Mouse (Mus musculus) WW6 (cell line): ENCODE data around the gene Ovca2.

ENCODE experiments used
- DNase-seq: peaks from one replicate; pipeline ENCODE4 v3.0.0-alpha.2; 2013; ENCODE audit warnings: low read depth, low spot score

The Ovca2 gene

GRCm38 (mm10) chr11:75154053-75154585, 24.5 kb downstream of the Ovca2 start:
- no peak for DNase-seq

- no peak for DNase-seq
Measured at GRCm38 (mm10) chr11:75152603-75153557, 25.8 kb downstream of the Ovca2 start.

GRCm38 (mm10) chr11:75150346-75150745, 28.3 kb downstream of the Ovca2 start:
- no peak for DNase-seq

- DNase-seq, result no peak
Measured at GRCm38 (mm10) chr11:75148332-75149035, 30.2 kb downstream of the Ovca2 start.

GRCm38 (mm10) chr11:75147846-75148168, 30.8 kb downstream of the Ovca2 start:
- no peak for DNase-seq

- DNase-seq, result no peak
Measured at GRCm38 (mm10) chr11:75147106-75147845, 31.4 kb downstream of the Ovca2 start.

GRCm38 (mm10) chr11:75145841-75146240, 32.8 kb downstream of the Ovca2 start:
- DNase-seq, result no peak

GRCm38 (mm10) chr11:75142749-75143148, 35.9 kb downstream of the Ovca2 start:
- no peak for DNase-seq

GRCm38 (mm10) chr11:75141913-75142312, 36.7 kb downstream of the Ovca2 start:
- DNase-seq, result no peak

- no peak for DNase-seq
Measured at GRCm38 (mm10) chr11:75141038-75141437, 37.6 kb downstream of the Ovca2 start.

- DNase-seq, result no peak
Measured at GRCm38 (mm10) chr11:75140431-75140830, 38.2 kb downstream of the Ovca2 start.

- no peak for DNase-seq
Measured at GRCm38 (mm10) chr11:75139122-75139963, 39.3 kb downstream of the Ovca2 start.

GRCm38 (mm10) chr11:75136666-75137398, 41.8 kb downstream of the Ovca2 start:
- no peak for DNase-seq

- DNase-seq, result no peak
Measured at GRCm38 (mm10) chr11:75135358-75135757, 43.3 kb downstream of the Ovca2 start.

GRCm38 (mm10) chr11:75134485-75135068, 44.1 kb downstream of the Ovca2 start:
- DNase-seq, result no peak

GRCm38 (mm10) chr11:75133951-75134350, 44.7 kb downstream of the Ovca2 start:
- no peak for DNase-seq

- DNase-seq, result no peak
Measured at GRCm38 (mm10) chr11:75133391-75133790, 45.2 kb downstream of the Ovca2 start.

- DNase-seq, result no peak
Measured at GRCm38 (mm10) chr11:75132278-75132677, 46.4 kb downstream of the Ovca2 start.

- no peak for DNase-seq
Measured at GRCm38 (mm10) chr11:75131300-75131699, 47.3 kb downstream of the Ovca2 start.

- DNase-seq, result no peak
Measured at GRCm38 (mm10) chr11:75129481-75129880, 49.2 kb downstream of the Ovca2 start.
